11 mouse cellular contexts compared by ENCODE assay signal in genomic region chr6:83117165-83117438, GRCm38 (mm10). TPM values are rescaled to one million over a fixed set of nuclear protein-coding genes. Genes with fewer than 3 reads are reported as not detected.
DNase-seq lines count a peak whose midpoint lies in the region; ATAC-seq lines count a peak whose summit lies in the region.
"Had no signal": no experiment of that assay in that cellular context is flagged by ENCODE, and none has a peak within 500 bp of the region (broad histone marks: within the 10 kb centered on the region; RNA-seq: fewer than 3 reads in every experiment).

No protein-coding gene starts in this region.

- 91% methylated on average over 4 of the region's 4 CpGs for WGBS in heart, embryonic 12.5 days
- 94% methylated on average over 4 of the region's 4 CpGs for WGBS in neural tube, embryonic 11.5 days
- WGBS in liver, embryonic 12.5 days (ENCODE audit: insufficient replicate concordance): 87% methylated on average over 4 of the region's 4 CpGs

- H3K4me2 ChIP-seq in heart, embryonic 12.5 days: peak overlapping the region; percentile 93; the same call in 1 of the 2 replicates
- H3K4me2 ChIP-seq in neural tube, embryonic 11.5 days (ENCODE audit: low read depth): no peak overlapping the region
- peak overlapping the region; percentile 95 for H3K4me2 ChIP-seq in liver, embryonic 12.5 days

- peaks cover 36% of the 10 kb centered on the region for H3K4me1 ChIP-seq in heart, embryonic 12.5 days (replicated peaks)
- H3K4me1 ChIP-seq in neural tube, embryonic 11.5 days (ENCODE audit: control insufficient read depth, insufficient read depth, low read length): peaks cover 24% of the 10 kb centered on the region
- H3K4me1 ChIP-seq in liver, embryonic 12.5 days: peaks cover 73% of the 10 kb centered on the region

- no peaks in the 10 kb centered on the region for H3K27me3 ChIP-seq in heart, embryonic 12.5 days (replicated peaks)
- no peaks in the 10 kb centered on the region for H3K27me3 ChIP-seq in neural tube, embryonic 11.5 days (ENCODE audit: control insufficient read depth, insufficient read depth, low read length)
- no peaks in the 10 kb centered on the region for H3K27me3 ChIP-seq in liver, embryonic 12.5 days (replicated peaks)
- H3K27me3 ChIP-seq: heart, embryonic 15.5 days had no signal

- no peak overlapping the region for H3K27ac ChIP-seq in heart, embryonic 12.5 days (ENCODE audit: poor library complexity, severe bottlenecking)
- 0 out of 2 replicates have a peak overlapping the region, but pooled peaks have one; percentile 20 for H3K27ac ChIP-seq in neural tube, embryonic 11.5 days (ENCODE audit: low read depth, low read length)
- peak overlapping the region; percentile 88; the same call in 1 of the 2 replicates for H3K27ac ChIP-seq in liver, embryonic 12.5 days
- H3K27ac ChIP-seq: heart, embryonic 15.5 days had no signal

- ATAC-seq in heart, embryonic 12.5 days (ENCODE audit: insufficient number of reproducible peaks, low FRiP score): no peak
- ATAC-seq in neural tube, embryonic 11.5 days (ENCODE audit: insufficient read depth, low FRiP score, low TSS enrichment): no peak
- ATAC-seq in liver, embryonic 12.5 days: no peak
- no peak for ATAC-seq in frontal cortex, adult (ENCODE audit: low TSS enrichment)

- 0 out of 2 replicates have a peak overlapping the region, but pooled peaks have one; percentile 3 for H3K4me3 ChIP-seq in heart, embryonic 12.5 days
- H3K4me3 ChIP-seq in neural tube, embryonic 11.5 days (ENCODE audit: low read depth, low read length): peak overlapping the region; percentile 8; the same call in 1 of the 2 replicates
- H3K4me3 ChIP-seq in liver, embryonic 12.5 days: no peak overlapping the region

- H3K36me3 ChIP-seq in heart, embryonic 12.5 days: peaks cover 33% of the 10 kb centered on the region
- H3K36me3 ChIP-seq in neural tube, embryonic 11.5 days (ENCODE audit: control insufficient read depth, insufficient read depth, low read length): peaks cover 9% of the 10 kb centered on the region
- peaks cover 33% of the 10 kb centered on the region for H3K36me3 ChIP-seq in liver, embryonic 12.5 days

- no peaks in the 10 kb centered on the region for H3K9me3 ChIP-seq in heart, embryonic 12.5 days (replicated peaks)
- H3K9me3 ChIP-seq in neural tube, embryonic 11.5 days (ENCODE audit: control insufficient read depth, low read length): no peaks in the 10 kb centered on the region
- no peaks in the 10 kb centered on the region for H3K9me3 ChIP-seq in liver, embryonic 12.5 days (replicated peaks)
- H3K9me3 ChIP-seq: heart, embryonic 15.5 days had no signal

- 0 out of 2 replicates have a peak overlapping the region, but pooled peaks have one; percentile 86 for H3K9ac ChIP-seq in heart, embryonic 12.5 days
- H3K9ac ChIP-seq in neural tube, embryonic 11.5 days (ENCODE audit: low read length): no peak overlapping the region; the same call in 1 of the 2 replicates
- peak overlapping the region; percentile 96; the same call in 1 of the 2 replicates for H3K9ac ChIP-seq in liver, embryonic 12.5 days
- H3K9ac ChIP-seq: heart, embryonic 15.5 days had no signal

- DNase-seq in heart, adult 8-10 months (ENCODE audit: low spot score): no peak
- DNase-seq in neural tube, embryonic 11.5 days (ENCODE audit: low spot score): no peak
- DNase-seq in neural tube, embryonic 10.5 days (ENCODE audit: extremely low spot score, low spot score): no peak
- DNase-seq in urinary bladder, postnatal 4 days (ENCODE audit: low spot score in 2 of 2): no peak
- no peak for DNase-seq in urinary bladder, adult 2 months (ENCODE audit: low spot score)
- DNase-seq: lung, postnatal 4 days; thymus, postnatal 36 days had no signal

RNA-seq across cellular contexts. Expression of gene Mogs, which starts 1.8 kb away (rescaled TPM):
- 30.7 and 30.8 TPM in 2 replicates for polyA plus RNA-seq in heart, embryonic 12.5 days (2016; fragmentation: Nextera tagmentation; extraction: Ambion mirVana)
- 10 to 100 TPM in 1 of 4 experiments, 1 to 10 TPM in 3; 6.0 to 10.3 (median 8.0) TPM for total RNA-seq in heart, adult 8-10 months (2022)
- 30.5 and 31.9 TPM in 2 replicates for polyA plus RNA-seq in neural tube, embryonic 11.5 days (2014; fragmentation: Nextera tagmentation; extraction: Ambion mirVana)
- 83.5 and 86.9 TPM in 2 replicates for polyA plus RNA-seq in liver, embryonic 12.5 days (2016; fragmentation: Nextera tagmentation; extraction: Ambion mirVana)
- 29.7 and 40.3 TPM in 2 replicates for polyA plus RNA-seq in urinary bladder, adult 2 months (2012; rRNA removed)

RNA-seq across cellular contexts. Expression of gene Wbp1, which starts 4.3 kb away (rescaled TPM):
- polyA plus RNA-seq in heart, embryonic 12.5 days (2016; fragmentation: Nextera tagmentation; extraction: Ambion mirVana): 87.6 and 91.3 TPM in 2 replicates
- total RNA-seq in heart, adult 8-10 months (2022): 10 to 100 TPM; 75.5 to 91.1 (median 82.0) TPM
- polyA plus RNA-seq in neural tube, embryonic 11.5 days (2014; fragmentation: Nextera tagmentation; extraction: Ambion mirVana): 169 and 177 TPM in 2 replicates
- 35.0 and 37.9 TPM in 2 replicates for polyA plus RNA-seq in liver, embryonic 12.5 days (2016; fragmentation: Nextera tagmentation; extraction: Ambion mirVana)
- polyA plus RNA-seq in urinary bladder, adult 2 months (2012; rRNA removed): 85.6 and 89.2 TPM in 2 replicates

RNA-seq across cellular contexts. Expression of gene Ino80b, which starts 8.1 kb away (rescaled TPM):
- 11.1 and 12.1 TPM in 2 replicates for polyA plus RNA-seq in heart, embryonic 12.5 days (2016; fragmentation: Nextera tagmentation; extraction: Ambion mirVana)
- 10 to 100 TPM; 11.3 to 19.5 (median 15.3) TPM for total RNA-seq in heart, adult 8-10 months (2022)
- polyA plus RNA-seq in neural tube, embryonic 11.5 days (2014; fragmentation: Nextera tagmentation; extraction: Ambion mirVana): 19.8 and 23.4 TPM in 2 replicates
- 12.1 and 13.0 TPM in 2 replicates for polyA plus RNA-seq in liver, embryonic 12.5 days (2016; fragmentation: Nextera tagmentation; extraction: Ambion mirVana)
- 25.2 and 25.5 TPM in 2 replicates for polyA plus RNA-seq in urinary bladder, adult 2 months (2012; rRNA removed)

RNA-seq across cellular contexts. Expression of gene Mrpl53, which starts 8.3 kb away (rescaled TPM):
- 155 and 156 TPM in 2 replicates for polyA plus RNA-seq in heart, embryonic 12.5 days (2016; fragmentation: Nextera tagmentation; extraction: Ambion mirVana)
- 100 to 1,000 TPM; 132 to 143 (median 140) TPM for total RNA-seq in heart, adult 8-10 months (2022)
- 118 and 123 TPM in 2 replicates for polyA plus RNA-seq in neural tube, embryonic 11.5 days (2014; fragmentation: Nextera tagmentation; extraction: Ambion mirVana)
- 101 and 105 TPM in 2 replicates for polyA plus RNA-seq in liver, embryonic 12.5 days (2016; fragmentation: Nextera tagmentation; extraction: Ambion mirVana)
- 64.9 and 84.8 TPM in 2 replicates for polyA plus RNA-seq in urinary bladder, adult 2 months (2012; rRNA removed)

RNA-seq across cellular contexts. Expression of gene Gm42688, which starts 15.7 kb away (rescaled TPM):
- polyA plus RNA-seq in heart, embryonic 12.5 days (2016; fragmentation: Nextera tagmentation; extraction: Ambion mirVana): 2.2 and 2.4 TPM in 2 replicates
- 1 to 10 TPM in 3 of 4 experiments, under 1 TPM in 1; 0.57 to 1.9 (median 1.2) TPM for total RNA-seq in heart, adult 8-10 months (2022)
- 2.1 and 2.7 TPM in 2 replicates for polyA plus RNA-seq in neural tube, embryonic 11.5 days (2014; fragmentation: Nextera tagmentation; extraction: Ambion mirVana)
- 2.3 TPM in 2 replicates for polyA plus RNA-seq in liver, embryonic 12.5 days (2016; fragmentation: Nextera tagmentation; extraction: Ambion mirVana)
- 5.0 and 6.1 TPM in 2 replicates for polyA plus RNA-seq in urinary bladder, adult 2 months (2012; rRNA removed)
